ENCODE assay signal across 19 mouse cellular contexts in genomic region chr4:99601463-99601862, GRCm38 (mm10). TPM values are rescaled to one million over a fixed set of nuclear protein-coding genes. Genes with fewer than 3 reads are reported as not detected.
A peak's percentile ranks its signal among the peaks of the same experiment; 100 is the strongest.
DNase-seq lines count a peak whose midpoint lies in the region; ATAC-seq and TF ChIP-seq lines count a peak whose summit lies in the region.
"Had no signal": no experiment of that assay in that cellular context is flagged by ENCODE, and none has a peak within 500 bp of the region (broad histone marks: within the 10 kb centered on the region; RNA-seq: fewer than 3 reads in every experiment).

No protein-coding gene starts in this region.

- H3K4me3 ChIP-seq in heart, embryonic 14.5 days (ENCODE audit: control insufficient read depth in 1 of 2, insufficient read depth in 1 of 2, low read depth in 1 of 2, low read length in 2 of 2): no peak overlapping the region; a peak in 1 of 4 replicates
- H3K4me3 ChIP-seq in neural tube, embryonic 13.5 days: no peak overlapping the region
- no peak overlapping the region for H3K4me3 ChIP-seq in midbrain, embryonic 13.5 days (replicated peaks)
- no peak overlapping the region for H3K4me3 ChIP-seq in thymus, adult 2 months (ENCODE audit: control insufficient read depth, insufficient read depth, low read length)
- H3K4me3 ChIP-seq: stomach, embryonic 15.5 days had no signal

- whole genome bisulfite sequencing in heart, embryonic 14.5 days: 36% methylated on average over 6 of the region's 6 CpGs
- WGBS in neural tube, embryonic 13.5 days: 37% methylated on average over 6 of the region's 6 CpGs
- WGBS in midbrain, embryonic 13.5 days: 13% methylated on average over 6 of the region's 6 CpGs
- 65% methylated on average over 6 of the region's 6 CpGs for WGBS in thymus, adult 2 months

- H3K27me3 ChIP-seq in heart, embryonic 14.5 days (ENCODE audit: control insufficient read depth, insufficient read depth, low read length): no peaks in the 10 kb centered on the region
- H3K27me3 ChIP-seq in neural tube, embryonic 13.5 days: no peaks in the 10 kb centered on the region
- peaks cover 46% of the 10 kb centered on the region for H3K27me3 ChIP-seq in midbrain, embryonic 13.5 days
- H3K27me3 ChIP-seq in thymus, adult 2 months (ENCODE audit: control insufficient read depth, insufficient read depth, low read length): no peaks in the 10 kb centered on the region
- H3K27me3 ChIP-seq: liver, embryonic 13.5 days; megakaryocyte, embryonic 14.5 days; stomach, embryonic 15.5 days had no signal

- no peak overlapping the region for H3K9ac ChIP-seq in heart, embryonic 14.5 days (ENCODE audit: low read length)
- H3K9ac ChIP-seq in neural tube, embryonic 13.5 days: no peak overlapping the region
- H3K9ac ChIP-seq in midbrain, embryonic 13.5 days (replicated peaks): no peak overlapping the region
- H3K9ac ChIP-seq: stomach, embryonic 15.5 days had no signal

- TF ChIP-seq POLR2A in thymus, adult 2 months (IDR thresholded peaks at IDR 0.05; ENCODE audit: control insufficient read depth, extremely low read depth, insufficient read depth, low read length, poor library complexity): no peak

- no peaks in the 10 kb centered on the region for H3K36me3 ChIP-seq in heart, embryonic 14.5 days (ENCODE audit: control insufficient read depth, insufficient read depth, low read length)
- no peaks in the 10 kb centered on the region for H3K36me3 ChIP-seq in neural tube, embryonic 13.5 days
- H3K36me3 ChIP-seq in midbrain, embryonic 13.5 days: no peaks in the 10 kb centered on the region
- H3K36me3 ChIP-seq in thymus, adult 2 months (ENCODE audit: control insufficient read depth, insufficient read depth, low read length): no peaks in the 10 kb centered on the region
- H3K36me3 ChIP-seq: G1E; liver, embryonic 13.5 days; stomach, embryonic 15.5 days had no signal

- H3K9me3 ChIP-seq in heart, embryonic 14.5 days (ENCODE audit: control insufficient read depth, low read length): no peaks in the 10 kb centered on the region
- no peaks in the 10 kb centered on the region for H3K9me3 ChIP-seq in neural tube, embryonic 13.5 days
- H3K9me3 ChIP-seq in midbrain, embryonic 13.5 days: no peaks in the 10 kb centered on the region
- H3K9me3 ChIP-seq: liver, embryonic 13.5 days; megakaryocyte, embryonic 14.5 days; stomach, embryonic 15.5 days had no signal

- peaks cover 0 to 2% of the 10 kb centered on the region in 2 experiments; a peak in 1 of 4 replicates for H3K4me1 ChIP-seq in heart, embryonic 14.5 days (ENCODE audit: control insufficient read depth in 2 of 2, insufficient read depth in 2 of 2, low read length in 2 of 2)
- H3K4me1 ChIP-seq in neural tube, embryonic 13.5 days (replicated peaks): peaks cover 14% of the 10 kb centered on the region
- peaks cover 9% of the 10 kb centered on the region for H3K4me1 ChIP-seq in midbrain, embryonic 13.5 days (replicated peaks)
- H3K4me1 ChIP-seq in thymus, adult 2 months (replicated peaks; ENCODE audit: control insufficient read depth, insufficient read depth, low read length): no peaks in the 10 kb centered on the region
- H3K4me1 ChIP-seq: liver, embryonic 13.5 days; megakaryocyte, embryonic 14.5 days; stomach, embryonic 15.5 days had no signal

- H3K27ac ChIP-seq in heart, embryonic 14.5 days (replicated peaks in 1 of 2; ENCODE audit: control insufficient read depth in 1 of 2, insufficient read depth in 1 of 2, low read depth in 2 of 2, low read length in 2 of 2): no peak overlapping the region
- H3K27ac ChIP-seq in neural tube, embryonic 13.5 days (replicated peaks): no peak overlapping the region
- H3K27ac ChIP-seq in midbrain, embryonic 13.5 days: no peak overlapping the region
- no peak overlapping the region for H3K27ac ChIP-seq in thymus, adult 2 months (ENCODE audit: control insufficient read depth, insufficient read depth, low read length)
- H3K27ac ChIP-seq: liver, embryonic 13.5 days; stomach, embryonic 15.5 days had no signal

- no peak for ATAC-seq in heart, embryonic 14.5 days (ENCODE audit: insufficient number of reproducible peaks, insufficient read depth, low FRiP score, low read depth)
- ATAC-seq in neural tube, embryonic 13.5 days (ENCODE audit: low read depth): peak; percentile 85
- peak; percentile 72 for ATAC-seq in midbrain, embryonic 13.5 days
- ATAC-seq: inflammation-experienced regulatory T-cells, adult 6 months had no signal

- no peak for DNase-seq in heart, adult 8-10 months (ENCODE audit: low spot score)
- no peak for DNase-seq in neural tube, embryonic 10.5 days (ENCODE audit: extremely low spot score, low spot score)
- no peak for DNase-seq in gastrocnemius, adult 8-10 months (ENCODE audit: low spot score in 2 of 2)
- DNase-seq in thymus, adult 2 months: no peak
- DNase-seq: adrenal gland, adult 8-10 months; cerebellum, postnatal 10 days; layer of hippocampus, postnatal 36 days; lung, postnatal 10 days; thymus, postnatal 14 days had no signal

- H3K4me2 ChIP-seq in heart, embryonic 14.5 days (ENCODE audit: low read length): peak overlapping the region; percentile 57; the same call in 1 of the 2 replicates
- no peak overlapping the region for H3K4me2 ChIP-seq in neural tube, embryonic 13.5 days
- H3K4me2 ChIP-seq in midbrain, embryonic 13.5 days (replicated peaks): no peak overlapping the region
- H3K4me2 ChIP-seq: stomach, embryonic 15.5 days had no signal

- no peak for TF ChIP-seq CTCF in thymus, adult 2 months (IDR thresholded peaks at IDR 0.05; ENCODE audit: borderline replicate concordance, control insufficient read depth, extremely low read depth, insufficient read depth, low read length, poor library complexity)

RNA-seq across cellular contexts. Expression of gene Foxd3, which starts 54.6 kb away (rescaled TPM):
- not detected in 2 replicates for polyA plus RNA-seq in heart, embryonic 14.5 days (2014; fragmentation: Nextera tagmentation; extraction: Ambion mirVana)
- under 1 TPM; 0.34 to 0.69 (median 0.41) TPM for total RNA-seq in heart, adult 8-10 months (2022)
- polyA plus RNA-seq in neural tube, embryonic 13.5 days (2015; fragmentation: Nextera tagmentation; extraction: Ambion mirVana): 3.7 and 3.8 TPM in 2 replicates
- 0.08 TPM in 1 of 2 replicates, not detected in the other for polyA plus RNA-seq in midbrain, embryonic 13.5 days (2015; fragmentation: Nextera tagmentation; extraction: Ambion mirVana)
- total RNA-seq in gastrocnemius, adult 8-10 months (2022): 1 to 10 TPM in 3 of 4 experiments, under 1 TPM in 1; 0.79 to 1.5 (median 1.2) TPM
- polyA plus RNA-seq in thymus, adult 2 months (2012; rRNA removed): 1.5 and 1.8 TPM in 2 replicates
- total RNA-seq: G1E; layer of hippocampus, postnatal 36 days; left cerebral cortex, postnatal 36 days had no signal
- polyA plus RNA-seq: G1E; inflammation-experienced regulatory T-cells, adult 6 months; kidney, embryonic 14.5 days; liver, embryonic 13.5 days had no signal
